Mouse (Mus musculus) lung, postnatal 0 days (tissue): ENCODE data around the gene Ccdc167. TPM values are rescaled to one million over a fixed set of nuclear protein-coding genes. Genes with fewer than 3 reads are reported as not detected.

Source experiments
- ATAC-seq: fragments of 200-750 bp; cut with Nextera tagmentation; 2 replicates; pipeline ENCODE4 v1.8.0; 2017; ENCODE audit warnings: moderate library complexity
- DNase-seq: peaks from one replicate; pipeline ENCODE4 v3.0.0-alpha.2; 2016; ENCODE audit warnings: low spot score
- H3K27ac ChIP-seq: fragments of 300-500 bp; sonication (generic); 2 replicates; pipeline ENCODE4 v1.5.1; 2014; ENCODE audit warnings: antibody characterized with exemption, mild to moderate bottlenecking, low read length, mixed read lengths
- H3K27me3 ChIP-seq: fragments of 300-500 bp; sonication (generic); replicated peaks from 2 replicates; pipeline ENCODE4 v1.6.1; 2014; ENCODE audit warnings: low read length, mixed read lengths; ENCODE audit not compliant: insufficient read depth
- H3K36me3 ChIP-seq: fragments of 300-500 bp; sonication (generic); 2 replicates; pipeline ENCODE4 v1.6.1; 2014; ENCODE audit warnings: low read length, mixed read lengths; ENCODE audit not compliant: insufficient read depth
- H3K4me1 ChIP-seq: fragments of 300-500 bp; sonication (generic); 2 replicates; pipeline ENCODE4 v1.6.1; 2014; ENCODE audit warnings: antibody characterized with exemption, low read depth, low read length, mixed read lengths; ENCODE audit not compliant: insufficient read depth
- H3K4me2 ChIP-seq: fragments of 300-500 bp; sonication (generic); replicated peaks from 2 replicates; pipeline ENCODE4 v1.6.1; 2014; ENCODE audit warnings: low read depth, mild to moderate bottlenecking, low read length, moderate library complexity, mixed read lengths
- H3K4me3 ChIP-seq: fragments of 300-500 bp; sonication (generic); 2 replicates; pipeline ENCODE4 v1.5.1; 2014; ENCODE audit warnings: low read depth, low read length
- H3K9ac ChIP-seq: fragments of 300-500 bp; sonication (generic); replicated peaks from 2 replicates; pipeline ENCODE4 v1.6.1; 2014; ENCODE audit warnings: low read depth, mild to moderate bottlenecking
- H3K9me3 ChIP-seq: fragments of 300-500 bp; sonication (generic); 2 replicates; pipeline ENCODE4 v1.6.1; 2016; ENCODE audit warnings: low read length, mixed read lengths
- CTCF ChIP-seq: IDR thresholded peaks from 2 replicates; pipeline ENCODE4 v1.5.1; 2016; ENCODE audit warnings: antibody characterized with exemption, mild to moderate bottlenecking
- EP300 ChIP-seq: IDR thresholded peaks from 2 replicates; pipeline ENCODE4 v1.6.1; 2016; ENCODE audit warnings: antibody characterized with exemption, mild to moderate bottlenecking, control low read depth
- WGBS: fragments of 180-500 bp; shearing (Covaris S2); extraction: QIAGEN DNeasy Blood & Tissue Kit; methylation state at CpG from one replicate; pipeline ENCODE4 v1.1.7; 2014; 5-methylcytosine and 5-hydroxymethylcytosine counted together
- polyA plus RNA-seq: library from polyadenylated mRNA; unstranded; fragments of >200 nt; fragmentation: Nextera tagmentation; extraction: Ambion mirVana; gene quantifications from 2 replicates; pipeline ENCODE4 v1.2.1, GENCODE M21; 2015

Ccdc167 gene
- polyA plus RNA-seq, 1 experiment from 2014 or later, result 4.1 TPM

DNA sequence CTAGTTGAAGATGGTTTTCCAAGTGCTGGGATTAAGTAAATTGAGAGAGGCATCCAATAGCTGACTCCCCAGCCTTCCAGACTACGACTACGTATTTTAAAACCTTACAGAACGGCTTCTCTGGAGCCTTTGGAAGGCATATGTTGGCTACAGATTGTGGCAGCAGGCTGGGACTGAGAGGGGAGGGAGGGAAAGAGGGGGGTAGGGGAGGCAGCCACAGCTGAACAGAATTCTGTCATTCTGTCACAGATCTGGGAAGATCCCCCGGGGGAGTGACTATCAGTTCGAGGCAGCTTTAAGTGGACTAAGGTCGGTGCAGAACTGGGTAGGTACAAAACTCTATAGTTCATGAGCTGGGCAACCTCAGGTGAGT lies 15.1 kb upstream of the Ccdc167 start:
- Histone ChIP-seq H3K4me2 (no peak overlapping the region), H3K9me3 (no peaks in the 10 kb centered on the region), H3K4me3 (no peak overlapping the region), H3K4me1 (no peaks in the 10 kb centered on the region), H3K27me3 (no peaks in the 10 kb centered on the region), H3K9ac (no peak overlapping the region), H3K36me3 (no peaks in the 10 kb centered on the region), H3K27ac (no peak overlapping the region)
- DNase-seq, result no peak
- TF ChIP-seq CTCF (no peak), EP300 (no peak)
- ATAC-seq, result no peak
- 70% methylated on average over 6 of the region's 6 CpGs for WGBS

DNA sequence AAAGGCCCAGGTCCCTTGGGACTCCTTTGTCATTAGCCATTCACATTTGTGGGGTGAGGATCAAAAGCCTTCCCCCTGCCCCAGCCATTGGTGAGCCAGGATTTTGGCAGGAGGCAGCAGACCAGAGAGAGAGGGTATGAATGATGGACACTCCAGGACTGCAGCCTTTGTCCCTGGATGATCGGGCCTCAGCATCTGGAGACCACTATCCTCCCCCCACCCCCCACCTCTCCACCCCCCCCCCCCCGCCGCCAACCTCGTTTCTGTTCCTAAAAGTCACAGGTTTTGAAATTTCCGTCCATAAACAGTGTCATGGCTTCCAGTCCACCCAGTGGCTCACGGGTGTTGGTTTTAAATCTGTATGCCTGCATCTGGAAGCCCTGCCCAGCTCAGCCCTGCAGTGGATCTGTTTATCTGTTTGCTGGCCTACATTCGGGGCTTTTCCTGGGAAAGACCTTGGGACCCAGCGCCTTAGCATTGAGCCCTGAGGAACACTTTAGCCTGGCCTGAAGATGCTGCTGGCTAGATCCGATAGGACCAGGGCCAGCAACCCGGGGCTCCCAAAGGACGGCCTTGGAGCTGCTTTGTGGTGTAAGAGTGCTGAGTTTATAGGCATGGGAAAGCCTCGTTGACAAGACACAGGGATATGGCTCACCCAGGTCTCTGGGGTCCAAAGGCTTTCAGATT lies 14.6 kb upstream of the Ccdc167 start:
- no peaks in the 10 kb centered on the region for H3K9me3 ChIP-seq
- ATAC-seq (no peak), DNase-seq (no peak)
- no peak for TF ChIP-seq EP300
- no peak for TF ChIP-seq CTCF
- no peak overlapping the region for H3K27ac ChIP-seq
- 55% methylated on average over 12 of the region's 12 CpGs for WGBS
- H3K4me2 ChIP-seq, result no peak overlapping the region
- no peaks in the 10 kb centered on the region for H3K36me3 ChIP-seq
- no peak overlapping the region for H3K9ac ChIP-seq
- no peak overlapping the region for H3K4me3 ChIP-seq
- H3K4me1 ChIP-seq, result no peaks in the 10 kb centered on the region
- no peaks in the 10 kb centered on the region for H3K27me3 ChIP-seq

DNA sequence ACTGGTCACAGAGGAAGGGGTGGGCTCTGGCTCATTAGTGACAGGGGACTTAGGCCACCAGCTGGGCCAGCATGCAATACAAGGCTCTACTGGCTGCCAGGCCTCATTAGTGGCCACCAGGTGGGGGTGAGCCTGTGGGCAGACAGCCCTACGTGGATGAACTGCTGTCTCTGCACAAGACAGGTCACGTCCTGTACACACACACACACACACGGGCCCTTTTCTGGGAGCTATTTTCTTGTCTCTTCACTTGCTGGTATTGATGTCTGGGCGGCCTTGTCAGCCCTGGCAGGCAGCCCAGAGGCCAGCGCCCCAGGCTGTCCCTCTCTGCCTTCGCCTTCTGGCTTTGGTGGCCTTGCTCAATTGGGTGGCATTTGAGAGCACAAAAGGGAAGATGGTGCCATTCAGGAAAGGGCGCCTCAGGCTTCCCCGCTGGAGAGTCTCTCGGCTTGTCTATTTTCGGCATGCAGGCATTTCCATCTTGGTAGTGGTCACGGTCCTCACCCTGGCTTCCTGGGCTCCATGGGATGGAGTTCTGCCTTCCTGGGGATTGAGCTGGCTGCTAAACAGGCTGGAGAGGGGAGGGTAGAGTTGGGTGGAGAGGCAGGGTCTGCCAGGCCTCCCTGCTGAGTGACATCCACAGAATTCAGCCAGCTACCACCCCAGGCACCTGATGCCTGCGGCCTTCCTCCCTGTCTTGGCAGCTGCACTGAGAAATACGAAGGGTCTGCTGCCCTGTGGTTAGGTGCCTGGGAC lies 13.8 kb upstream of the Ccdc167 start:
- Histone ChIP-seq H3K27ac (no peak overlapping the region), H3K4me3 (no peak overlapping the region), H3K9me3 (no peaks in the 10 kb centered on the region), H3K4me2 (no peak overlapping the region), H3K36me3 (no peaks in the 10 kb centered on the region), H3K27me3 (no peaks in the 10 kb centered on the region), H3K9ac (no peak overlapping the region), H3K4me1 (no peaks in the 10 kb centered on the region)
- ATAC-seq, result peak; percentile 6; the same call in 1 of the 2 replicates
- WGBS, result 52% methylated on average over 13 of the region's 13 CpGs
- DNase-seq, result no peak
- no peak for TF ChIP-seq EP300
- no peak for TF ChIP-seq CTCF

DNA sequence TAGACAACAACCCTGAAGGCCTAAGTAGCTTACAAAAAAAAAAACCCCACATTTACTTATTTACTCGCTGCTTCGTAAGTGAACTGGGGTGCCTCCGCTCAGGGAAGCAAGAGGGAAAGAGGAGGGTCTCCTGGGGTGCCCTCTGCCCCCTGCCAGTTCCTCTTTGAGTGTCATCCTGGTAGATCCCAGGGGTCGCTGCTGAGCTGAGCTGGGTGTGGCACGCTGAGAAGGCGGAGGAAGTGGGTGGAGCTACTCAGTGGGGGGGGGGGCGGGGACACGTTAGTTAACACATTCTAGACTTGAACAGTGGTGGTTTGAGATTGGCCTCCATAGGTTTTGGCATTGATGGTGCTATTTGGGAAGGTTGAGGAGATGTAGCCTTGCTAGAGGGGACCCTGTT lies 11.2 kb upstream of the Ccdc167 start:
- Histone ChIP-seq H3K9me3 (no peaks in the 10 kb centered on the region), H3K27me3 (no peaks in the 10 kb centered on the region), H3K27ac (no peak overlapping the region), H3K9ac (no peak overlapping the region), H3K36me3 (no peaks in the 10 kb centered on the region), H3K4me3 (no peak overlapping the region), H3K4me1 (no peaks in the 10 kb centered on the region), H3K4me2 (no peak overlapping the region)
- TF ChIP-seq EP300 (no peak), CTCF (peak; percentile 29; the same call in 1 of the 2 replicates)
- 52% methylated on average over 7 of the region's 8 CpGs for WGBS
- ATAC-seq, result no peak
- DNase-seq, result no peak

DNA sequence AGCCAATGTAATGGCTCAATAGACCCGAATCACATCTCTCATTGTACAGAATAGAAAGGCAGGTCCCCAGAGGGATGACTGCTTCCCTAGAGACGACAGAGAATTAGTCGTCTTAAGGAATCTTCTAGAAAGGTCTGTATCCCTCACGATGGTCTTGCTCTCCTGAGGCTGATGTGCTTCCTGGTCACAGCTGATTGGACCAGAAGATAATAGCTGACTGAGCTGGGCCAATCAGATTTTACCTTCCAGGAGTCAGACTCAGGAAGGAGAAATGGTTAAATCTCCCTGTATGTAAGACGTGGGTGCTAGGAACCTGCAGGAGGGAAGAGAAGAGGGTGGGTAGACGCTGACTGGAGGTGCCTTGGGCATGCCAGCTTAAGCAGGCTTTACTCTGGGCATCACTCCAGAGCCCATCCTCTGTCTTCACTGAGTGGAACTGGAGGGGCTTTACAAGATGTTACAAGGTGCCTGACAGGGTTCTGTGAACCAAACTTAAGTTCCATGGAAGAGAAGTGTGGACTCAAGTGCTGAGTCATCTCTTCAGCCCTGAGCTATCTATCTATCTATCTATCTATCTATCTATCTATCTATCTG lies 8.3 kb upstream of the Ccdc167 start:
- WGBS, result 65% methylated on average over 6 of the region's 6 CpGs
- Histone ChIP-seq H3K4me1 (no peaks in the 10 kb centered on the region), H3K36me3 (no peaks in the 10 kb centered on the region), H3K27me3 (no peaks in the 10 kb centered on the region), H3K9me3 (no peaks in the 10 kb centered on the region), H3K27ac (no peak overlapping the region), H3K4me3 (no peak overlapping the region), H3K4me2 (no peak overlapping the region), H3K9ac (no peak overlapping the region)
- no peak for TF ChIP-seq CTCF
- ATAC-seq, result no peak
- no peak for DNase-seq

DNA sequence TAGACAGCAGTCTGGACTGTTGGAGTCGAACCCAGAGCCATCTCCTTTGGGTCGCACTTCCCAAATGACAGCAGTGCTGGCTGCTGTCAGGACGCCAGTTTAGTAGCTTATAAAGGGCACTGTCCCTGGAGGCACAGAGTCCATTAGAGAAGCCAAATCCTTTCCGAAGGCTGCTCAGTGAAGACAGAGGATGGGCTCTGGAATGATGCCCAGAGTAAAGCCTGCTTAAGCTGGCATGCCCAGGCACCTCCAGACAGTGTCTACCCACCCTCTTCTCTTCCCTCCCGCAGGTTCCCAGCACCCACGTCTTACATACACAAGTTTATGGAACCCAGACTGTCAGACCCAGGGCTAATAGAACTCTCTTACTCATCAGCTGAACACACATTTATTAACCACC lies 7.8 kb upstream of the Ccdc167 start:
- H3K36me3 ChIP-seq, result no peaks in the 10 kb centered on the region
- TF ChIP-seq EP300, result no peak
- TF ChIP-seq CTCF, result no peak
- ATAC-seq (no peak), DNase-seq (no peak)
- no peaks in the 10 kb centered on the region for H3K9me3 ChIP-seq
- 69% methylated on average over 6 of the region's 6 CpGs for WGBS
- no peaks in the 10 kb centered on the region for H3K27me3 ChIP-seq
- no peak overlapping the region for H3K27ac ChIP-seq
- no peaks in the 10 kb centered on the region for H3K4me1 ChIP-seq
- no peak overlapping the region for H3K4me2 ChIP-seq
- H3K4me3 ChIP-seq, result no peak overlapping the region
- H3K9ac ChIP-seq, result no peak overlapping the region
